Mouse (Mus musculus) olfactory bulb, adult 2 months (tissue): Measurements from ENCODE around the gene Rap1gap2.

Experiments
- CTCF ChIP-seq: fragments of 200-500 bp; IDR thresholded peaks from 2 replicates; pipeline ENCODE4 v1.5.1; 2012; ENCODE audit warnings: low read depth, mild to moderate bottlenecking, low read length, moderate library complexity; ENCODE audit not compliant: insufficient read depth
- POLR2A ChIP-seq: fragments of 200-500 bp; IDR thresholded peaks from 2 replicates; pipeline ENCODE4 v1.6.1; 2012; ENCODE audit warnings: mild to moderate bottlenecking, low read depth, low read length, moderate library complexity; ENCODE audit not compliant: insufficient read depth

- no peak for TF ChIP-seq POLR2A
- TF ChIP-seq CTCF = no peak
Measured at GRCm38 (mm10) chr11:74385674-74386073, 225.0 kb downstream of the Rap1gap2 start.
